Mouse (Mus musculus) left cerebral cortex, postnatal 36 days (tissue): ENCODE data around the gene Rpp40. TPM values are rescaled to one million over a fixed set of nuclear protein-coding genes. Genes with fewer than 3 reads are reported as not detected.

Experiments used
- DNase-seq, 2 experiments: peaks; one replicate each; pipeline ENCODE4 v3.0.0; 2021 to 2022; ENCODE audit warnings: low spot score in 2 of 2, mixed read lengths in 1 of 2
- intact Hi-C: fragments of 180-260 bp; cut with DNase I; formaldehyde crosslinking; loops from one replicate; pipeline ENCODE4 v1.15.1; 2025
- total RNA-seq, 2 experiments: library from RNA; stranded (reverse); gene quantifications; 2 replicates each; pipeline ENCODE4 v1.2.3; 2021

Gene Rpp40
- 1 to 10 TPM; 5.0 to 5.4 TPM for total RNA-seq

GRCm38 (mm10) chr13:35905879-35906481 is at the start of gene Rpp40:
TSS of gene Rpp40 (minus strand) at chr13:35906359.
- intact Hi-C loops: no loop called here
- DNase-seq: peak; percentile 92 to 93

- DNase-seq: no peak
- intact Hi-C loops: loop anchor here (10.0 kb wide), 1 partner anchor 165 kb away; no protein-coding TSS in a partner anchor
These were observed 43.8 kb upstream of the Rpp40 start for GRCm38 (mm10) chr13:35949814-35950455.

GRCm38 (mm10) chr13:35947354-35948000 is 41.3 kb upstream of the Rpp40 start:
- DNase-seq: peak; percentile 68 to 74
- intact Hi-C loops: loop anchor here (2.0 to 10.0 kb wide), 2 partner anchors 163 to 917 kb away; no protein-coding TSS in a partner anchor

- DNase-seq: no peak
- intact Hi-C loops: loop anchor here (2.0 to 10.0 kb wide), 2 partner anchors 162 to 916 kb away; no protein-coding TSS in a partner anchor
These were observed 40.6 kb upstream of the Rpp40 start for GRCm38 (mm10) chr13:35946659-35947353.

- intact Hi-C loops: loop anchor here (10.0 kb wide), 1 partner anchor 156 kb away; no protein-coding TSS in a partner anchor
- no peak for DNase-seq
These were observed 34.8 kb upstream of the Rpp40 start for GRCm38 (mm10) chr13:35940934-35941333.

GRCm38 (mm10) chr13:35939871-35940665 is 33.9 kb upstream of the Rpp40 start:
- intact Hi-C loops: loop anchor here (10.0 kb wide), 1 partner anchor 155 kb away; no protein-coding TSS in a partner anchor
- no peak for DNase-seq

GRCm38 (mm10) chr13:35937991-35938390 is 31.8 kb upstream of the Rpp40 start:
- intact Hi-C loops: no loop called here
- DNase-seq: no peak

GRCm38 (mm10) chr13:35911476-35911875 is 5.3 kb upstream of the Rpp40 start:
- intact Hi-C loops: no loop called here

GRCm38 (mm10) chr13:35905378-35905777 is 781 bp downstream of the Rpp40 start:
- intact Hi-C loops: no loop called here
- DNase-seq: no peak

More at GRCm38 (mm10) chr13:35911476-35911875, 5.3 kb upstream of the Rpp40 start:
- no peak for DNase-seq

- no peak for DNase-seq
- intact Hi-C loops: no loop called here
These were observed 13.3 kb downstream of the Rpp40 start for GRCm38 (mm10) chr13:35892866-35893265.

GRCm38 (mm10) chr13:35886121-35886725 is 19.9 kb downstream of the Rpp40 start:
- intact Hi-C loops: no loop called here
- DNase-seq: no peak

GRCm38 (mm10) chr13:35880555-35881046 is 25.6 kb downstream of the Rpp40 start:
- no peak for DNase-seq
- intact Hi-C loops: no loop called here

- intact Hi-C loops: no loop called here
- DNase-seq: no peak
These were observed 26.6 kb downstream of the Rpp40 start for GRCm38 (mm10) chr13:35879519-35879918.

- DNase-seq: no peak
- intact Hi-C loops: no loop called here
These were observed 27.1 kb downstream of the Rpp40 start for GRCm38 (mm10) chr13:35879068-35879467.

GRCm38 (mm10) chr13:35878282-35878681 is 27.9 kb downstream of the Rpp40 start:
- DNase-seq: no peak
- intact Hi-C loops: no loop called here

GRCm38 (mm10) chr13:35875396-35875795 is 30.8 kb downstream of the Rpp40 start:
- intact Hi-C loops: no loop called here
- DNase-seq: peak; percentile 19 to 34

GRCm38 (mm10) chr13:35871107-35871506 is 35.1 kb downstream of the Rpp40 start:
- no peak for DNase-seq
- intact Hi-C loops: no loop called here

- intact Hi-C loops: no loop called here
- no peak for DNase-seq
These were observed 35.5 kb downstream of the Rpp40 start for GRCm38 (mm10) chr13:35870659-35871058.

GRCm38 (mm10) chr13:35860916-35861315 is 45.2 kb downstream of the Rpp40 start:
- intact Hi-C loops: no loop called here
- DNase-seq: no peak
